Mouse (Mus musculus): ENCODE results near the gene Gm6367.
"Not testable (repeated sequence)": the region's sequence is repeated elsewhere in the genome, so short reads cannot be mapped to it uniquely, and the experiment has no call there.

Gm6367 gene

GRCm38 (mm10) chr5:94988326-94988725 lies at the start of gene Gm6367:
Gm6367 (plus strand) TSS chr5:94988626.
- not testable (repeated sequence) for DNase-seq (ENCODE audit: low spot score in 2 of 2)

Measured in natural killer cell, adult 2 months (primary cell).